Mouse (Mus musculus) heart, postnatal 36 days (tissue): ENCODE measurements around the gene Hras. TPM values are rescaled to one million over a fixed set of nuclear protein-coding genes. Genes with fewer than 3 reads are reported as not detected.

Source experiments
- DNase-seq, 2 experiments: peaks; one replicate each; pipeline ENCODE4 v3.0.0; 2021 to 2022
- intact Hi-C: fragments of 180-260 bp; cut with DNase I; formaldehyde crosslinking; loops from one replicate; pipeline ENCODE4 v1.15.1; 2025
- total RNA-seq, 2 experiments: library from RNA; stranded (reverse); gene quantifications; 2 replicates each; pipeline ENCODE4 v1.2.3; 2021

Hras gene
- total RNA-seq, 2 experiments from 2014 or later, result 97.9 to 104 TPM

DNA sequence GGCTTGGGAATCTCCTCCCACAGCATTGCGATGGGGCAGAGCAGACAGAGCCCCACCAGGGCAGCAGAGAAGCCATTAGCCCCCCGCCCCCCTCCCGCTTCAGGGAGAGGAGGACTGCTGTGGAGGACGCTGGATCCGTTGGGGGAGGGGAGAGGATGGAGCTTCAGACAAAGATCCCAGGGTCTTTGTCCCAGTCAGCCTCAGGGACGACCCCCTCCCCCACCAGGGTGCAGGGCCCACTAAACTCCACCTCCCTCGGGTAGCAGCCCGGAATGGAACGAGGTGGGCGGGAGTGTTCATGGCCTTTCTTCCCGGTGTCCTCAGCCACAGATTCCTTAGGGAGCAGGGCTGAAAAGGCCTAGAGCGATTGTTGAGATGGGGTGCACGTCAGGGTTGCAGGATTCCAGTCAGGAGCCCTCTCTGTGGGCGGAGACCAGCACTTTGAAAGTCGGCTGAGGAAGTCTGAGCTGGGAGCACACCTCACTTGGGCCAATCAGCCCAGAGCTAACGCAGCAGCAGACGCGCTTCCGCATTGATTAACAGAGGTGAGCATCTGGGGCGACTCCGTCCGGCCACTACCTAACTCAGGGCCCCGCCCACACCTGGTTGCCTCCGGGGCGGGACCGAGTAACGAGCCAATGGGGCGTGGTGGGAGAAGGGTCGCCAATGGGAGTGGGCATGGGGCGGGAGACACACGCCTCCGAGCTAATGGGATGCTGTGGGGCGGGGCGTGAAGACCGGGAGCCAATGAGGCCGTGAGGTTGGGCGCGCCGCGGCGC lies 21.5 kb upstream of the Hras start, which contains the start of gene Rassf7:
Gene Rassf7, plus strand, starts transcription at position 760 of the 779 bp plus-strand sequence.
- intact Hi-C loops, result no loop called here
- peak; percentile 75 to 79 for DNase-seq

GRCm38 (mm10) chr7:141214310-141214709 lies 20.5 kb upstream of the Hras start:
- DNase-seq, result no peak
- intact Hi-C loops, result no loop called here

GRCm38 (mm10) chr7:141213605-141214235 lies 19.9 kb upstream of the Hras start, which contains the start of gene Lmntd2:
TSS of gene Lmntd2 (minus strand) at chr7:141214080.
- intact Hi-C loops, result no loop called here
- DNase-seq, result no peak

DNA sequence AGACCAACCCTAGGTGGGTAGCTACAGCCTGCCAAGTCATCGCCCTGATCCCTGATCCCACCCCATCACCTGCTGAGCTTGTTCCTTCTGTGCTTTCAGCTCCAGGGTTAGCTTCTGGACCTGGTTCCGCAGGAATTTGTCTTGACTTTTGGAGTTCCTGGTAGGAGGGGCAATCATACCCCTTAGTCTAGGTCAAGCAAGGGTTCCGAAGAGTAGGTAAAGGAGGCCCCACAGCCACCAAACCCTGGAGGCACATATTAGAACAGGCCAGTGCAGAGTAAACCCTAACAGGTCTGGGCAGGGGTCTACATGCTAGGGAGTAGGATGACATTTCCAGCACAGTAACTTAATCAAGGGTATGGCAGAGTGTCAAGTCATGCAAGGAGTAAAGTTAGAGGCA lies 19.3 kb upstream of the Hras start:
- no peak for DNase-seq
- intact Hi-C loops, result no loop called here

- DNase-seq, result no peak
- intact Hi-C loops, result no loop called here
Observed at GRCm38 (mm10) chr7:141210606-141211131, 16.9 kb upstream of the Hras start.

DNA sequence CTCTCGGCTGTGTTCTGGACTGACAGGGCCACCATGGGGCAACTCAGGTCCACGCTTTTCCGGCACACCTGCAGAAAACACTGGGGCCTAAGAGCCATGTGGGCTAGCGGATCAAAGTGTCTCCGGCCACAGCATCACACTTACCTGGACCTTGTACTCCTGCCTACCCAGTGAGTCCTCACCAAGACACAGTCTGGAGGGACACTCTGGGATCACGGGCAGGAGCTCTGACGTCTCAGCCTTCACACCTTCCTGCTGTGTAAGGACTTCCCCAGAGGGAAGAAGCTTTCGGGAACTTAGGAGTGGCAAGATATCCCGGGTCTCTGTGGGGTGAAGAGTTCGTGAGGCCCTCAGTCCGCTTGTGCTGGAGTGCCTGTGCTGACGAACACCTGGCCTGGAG lies 16.3 kb upstream of the Hras start:
- no peak for DNase-seq
- intact Hi-C loops, result no loop called here

GRCm38 (mm10) chr7:141209526-141209925 lies 15.7 kb upstream of the Hras start:
- intact Hi-C loops, result no loop called here
- no peak for DNase-seq

- no peak for DNase-seq
- intact Hi-C loops, result no loop called here
Observed at GRCm38 (mm10) chr7:141206182-141206937, 12.6 kb upstream of the Hras start.

DNA sequence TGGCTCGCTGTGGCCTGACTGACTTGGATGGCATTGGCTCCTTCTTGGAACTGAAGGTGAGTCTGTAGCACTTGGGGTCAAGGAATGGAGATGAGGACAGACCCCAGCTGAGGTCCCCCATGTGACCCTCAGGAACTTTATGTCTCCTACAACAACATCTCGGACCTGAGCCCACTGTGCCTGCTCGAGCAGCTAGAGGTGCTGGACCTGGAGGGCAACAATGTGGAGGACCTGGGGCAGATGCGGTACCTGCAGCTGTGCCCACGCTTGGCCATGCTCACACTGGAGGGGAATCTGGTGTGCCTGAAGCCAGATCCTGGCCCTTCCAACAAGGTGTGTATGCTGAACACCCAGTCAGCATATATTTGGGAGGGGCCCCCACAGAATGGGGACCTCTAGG lies 11.7 kb upstream of the Hras start:
- no peak for DNase-seq
- intact Hi-C loops, result no loop called here

GRCm38 (mm10) chr7:141204546-141204945 lies 10.7 kb upstream of the Hras start:
- intact Hi-C loops, result no loop called here
- DNase-seq, result no peak

- DNase-seq, result no peak
- intact Hi-C loops, result no loop called here
Observed at GRCm38 (mm10) chr7:141198121-141198520, 4.3 kb upstream of the Hras start.

GRCm38 (mm10) chr7:141196619-141197282 lies 2.9 kb upstream of the Hras start:
- intact Hi-C loops, result no loop called here

GRCm38 (mm10) chr7:141195754-141196153 lies 1.9 kb upstream of the Hras start:
- intact Hi-C loops, result no loop called here
- no peak for DNase-seq

More at GRCm38 (mm10) chr7:141196619-141197282, 2.9 kb upstream of the Hras start:
- no peak for DNase-seq

DNA sequence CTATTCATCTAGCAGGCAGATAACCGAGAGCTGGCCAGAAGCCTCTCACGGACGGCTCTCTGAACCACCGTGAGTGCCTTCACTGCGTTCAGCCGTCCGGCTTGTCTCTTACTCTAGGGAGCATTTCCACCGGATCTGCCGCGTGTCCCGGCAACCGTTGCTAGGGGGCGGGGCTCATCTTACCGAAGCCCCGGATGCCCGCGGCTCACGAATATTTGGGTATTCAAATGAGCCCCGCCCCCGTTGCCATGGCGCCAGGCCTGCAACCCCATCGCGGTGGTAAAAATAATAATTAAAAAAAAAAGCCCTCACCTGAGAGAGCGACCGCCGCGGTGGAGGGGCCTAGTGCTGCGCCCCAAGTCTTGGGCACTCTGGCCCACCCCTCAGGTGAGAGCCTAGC lies 1.0 kb upstream of the Hras start:
- peak; percentile 82 to 87 for DNase-seq
- intact Hi-C loops, result loop anchor here (5.0 kb wide), 1 partner anchor 338 kb away; the partner anchor contains the start of genes Bet1l, Gm45785 and Ric8a

DNA sequence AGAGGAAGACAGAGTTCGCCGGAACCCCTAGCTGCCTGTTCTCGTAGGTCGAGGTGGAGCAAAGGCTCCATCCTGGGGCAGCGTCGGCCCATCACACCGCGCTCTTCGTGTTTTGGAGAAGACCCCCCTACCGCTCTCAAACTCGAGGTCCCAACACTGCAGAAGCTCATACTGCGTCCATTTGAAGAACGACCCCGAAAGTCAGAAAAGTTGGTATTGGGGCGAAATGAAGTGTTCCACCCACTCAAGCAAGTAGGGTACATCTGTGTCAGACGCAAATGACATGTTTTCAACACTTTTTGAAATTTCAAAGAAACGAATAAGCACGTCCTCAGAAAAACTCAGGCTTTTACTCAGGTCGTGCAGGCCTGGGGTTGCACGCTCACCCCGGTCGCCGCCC lies 604 bp upstream of the Hras start:
- intact Hi-C loops, result loop anchor here (5.0 kb wide), 1 partner anchor 337 kb away; the partner anchor contains the start of genes Bet1l, Gm45785 and Ric8a
- DNase-seq, result no peak

DNA sequence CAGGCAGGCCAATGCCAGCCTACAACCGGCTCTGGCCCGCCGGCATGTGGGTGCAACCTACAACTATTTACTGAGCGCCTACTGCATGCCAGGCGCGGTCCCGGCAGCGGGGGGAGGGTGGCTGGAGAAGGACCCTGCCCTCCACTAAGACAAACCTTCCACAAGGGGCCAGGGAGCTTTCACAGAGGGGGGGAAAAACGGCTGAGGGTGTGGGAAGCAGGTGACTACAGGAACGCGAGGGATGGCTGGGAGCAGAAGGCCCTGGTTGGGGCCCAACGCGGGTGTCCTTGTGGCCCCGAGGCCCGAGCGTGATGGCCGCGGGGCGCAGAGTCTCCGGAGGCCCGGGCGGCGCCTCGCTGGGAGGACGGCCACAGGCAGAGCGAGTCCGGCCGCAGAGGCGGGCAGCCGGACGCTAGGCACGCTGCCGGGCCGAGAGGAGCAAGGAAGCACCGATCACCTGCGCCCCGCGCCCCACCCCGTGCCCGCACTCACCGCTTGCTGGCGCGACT lies 403 bp downstream of the Hras start:
- no peak for DNase-seq
- intact Hi-C loops, result loop anchor here (5.0 kb wide), 1 partner anchor 336 kb away; the partner anchor contains the start of genes Bet1l, Gm45785 and Ric8a

- intact Hi-C loops, result loop anchor here (5.0 kb wide), 1 partner anchor 336 kb away; the partner anchor contains the start of genes Bet1l, Gm45785 and Ric8a
- no peak for DNase-seq
Observed at GRCm38 (mm10) chr7:141192776-141193347, 943 bp downstream of the Hras start.

- intact Hi-C loops, result loop anchor here (5.0 kb wide), 1 partner anchor 335 kb away; the partner anchor contains the start of genes Bet1l, Gm45785 and Ric8a
- DNase-seq, result no peak
Observed at GRCm38 (mm10) chr7:141191796-141192685, 1.8 kb downstream of the Hras start.
